Mouse (Mus musculus): ENCODE measurements around the gene Drc3.
A peak's percentile ranks its signal among the peaks of the same experiment; 100 is the strongest.

Gene Drc3

GRCm38 (mm10) chr11:60352559-60353411 is at the start of gene Drc3, which contains the start of gene Tom1l2:
Gene Drc3, plus strand, starts transcription at chr11:60353329.
Gene Tom1l2, minus strand, starts transcription at chr11:60352905.
- ATAC-seq (ENCODE audit: low TSS enrichment): peak; percentile 97

GRCm38 (mm10) chr11:60303497-60303896 is 49.6 kb upstream of the Drc3 start:
- no peak for ATAC-seq (ENCODE audit: low TSS enrichment)

GRCm38 (mm10) chr11:60305611-60306010 is 47.5 kb upstream of the Drc3 start:
- ATAC-seq (ENCODE audit: low TSS enrichment): peak; percentile 10; the same call in 1 of the 2 replicates

- no peak for ATAC-seq (ENCODE audit: low TSS enrichment)
Measured at GRCm38 (mm10) chr11:60306834-60307233, 46.3 kb upstream of the Drc3 start.

- ATAC-seq (ENCODE audit: low TSS enrichment): no peak
Measured at GRCm38 (mm10) chr11:60307375-60307825, 45.7 kb upstream of the Drc3 start.

GRCm38 (mm10) chr11:60308061-60308460 is 45.1 kb upstream of the Drc3 start:
- no peak for ATAC-seq (ENCODE audit: low TSS enrichment)

GRCm38 (mm10) chr11:60308506-60309116 is 44.5 kb upstream of the Drc3 start:
- no peak for ATAC-seq (ENCODE audit: low TSS enrichment)

GRCm38 (mm10) chr11:60309875-60310274 is 43.3 kb upstream of the Drc3 start:
- no peak for ATAC-seq (ENCODE audit: low TSS enrichment)

GRCm38 (mm10) chr11:60311025-60311854 is 41.9 kb upstream of the Drc3 start:
- ATAC-seq (ENCODE audit: low TSS enrichment): peak; percentile 56

- ATAC-seq (ENCODE audit: low TSS enrichment): no peak
Measured at GRCm38 (mm10) chr11:60316250-60316649, 36.9 kb upstream of the Drc3 start.

GRCm38 (mm10) chr11:60316883-60317282 is 36.2 kb upstream of the Drc3 start:
- ATAC-seq (ENCODE audit: low TSS enrichment): peak; percentile 48

- ATAC-seq (ENCODE audit: low TSS enrichment): no peak
Measured at GRCm38 (mm10) chr11:60317376-60318102, 35.6 kb upstream of the Drc3 start.

GRCm38 (mm10) chr11:60318716-60319115 is 34.4 kb upstream of the Drc3 start:
- peak; percentile 53 for ATAC-seq (ENCODE audit: low TSS enrichment)

GRCm38 (mm10) chr11:60319257-60320066 is 33.7 kb upstream of the Drc3 start:
- ATAC-seq (ENCODE audit: low TSS enrichment): no peak

GRCm38 (mm10) chr11:60320426-60321037 is 32.6 kb upstream of the Drc3 start:
- no peak for ATAC-seq (ENCODE audit: low TSS enrichment)

- no peak for ATAC-seq (ENCODE audit: low TSS enrichment)
Measured at GRCm38 (mm10) chr11:60321438-60321837, 31.7 kb upstream of the Drc3 start.

GRCm38 (mm10) chr11:60323731-60324130 is 29.4 kb upstream of the Drc3 start:
- ATAC-seq (ENCODE audit: low TSS enrichment): no peak

GRCm38 (mm10) chr11:60330551-60330950 is 22.6 kb upstream of the Drc3 start:
- ATAC-seq (ENCODE audit: low TSS enrichment): no peak

- peak; percentile 84 for ATAC-seq (ENCODE audit: low TSS enrichment)
Measured at GRCm38 (mm10) chr11:60333461-60333860, 19.7 kb upstream of the Drc3 start.

GRCm38 (mm10) chr11:60334124-60334523 is 19.0 kb upstream of the Drc3 start:
- ATAC-seq (ENCODE audit: low TSS enrichment): no peak
